Mouse (Mus musculus): ENCODE data around the gene Disp2. TPM values are rescaled to one million over a fixed set of nuclear protein-coding genes. Genes with fewer than 3 reads are reported as not detected.

The Disp2 gene
- polyA plus RNA-seq, 1 experiment from 2014 or later = 2.1 TPM

GRCm38 (mm10) chr2:118745915-118746901 lies 33.3 kb upstream of the Disp2 start:
- Histone ChIP-seq H3K4me1 (peaks cover 34% of the 10 kb centered on the region), H3K9me3 (replicated peaks) (no peaks in the 10 kb centered on the region), H3K27me3 (peaks cover 45% of the 10 kb centered on the region), H3K4me3 (replicated peaks) (peak overlapping the region; percentile 91), H3K4me2 (peak overlapping the region; percentile 99), H3K27ac (no peak overlapping the region), H3K9ac (peak overlapping the region; percentile 77), H3K36me3 (peaks cover 17% of the 10 kb centered on the region; the same call in 1 of the 2 replicates)
- under 1% methylated on average over 94 of the region's 113 CpGs for WGBS
- peak; percentile 67 for ATAC-seq (replicated peaks; ENCODE audit: low FRiP score)

DNA sequence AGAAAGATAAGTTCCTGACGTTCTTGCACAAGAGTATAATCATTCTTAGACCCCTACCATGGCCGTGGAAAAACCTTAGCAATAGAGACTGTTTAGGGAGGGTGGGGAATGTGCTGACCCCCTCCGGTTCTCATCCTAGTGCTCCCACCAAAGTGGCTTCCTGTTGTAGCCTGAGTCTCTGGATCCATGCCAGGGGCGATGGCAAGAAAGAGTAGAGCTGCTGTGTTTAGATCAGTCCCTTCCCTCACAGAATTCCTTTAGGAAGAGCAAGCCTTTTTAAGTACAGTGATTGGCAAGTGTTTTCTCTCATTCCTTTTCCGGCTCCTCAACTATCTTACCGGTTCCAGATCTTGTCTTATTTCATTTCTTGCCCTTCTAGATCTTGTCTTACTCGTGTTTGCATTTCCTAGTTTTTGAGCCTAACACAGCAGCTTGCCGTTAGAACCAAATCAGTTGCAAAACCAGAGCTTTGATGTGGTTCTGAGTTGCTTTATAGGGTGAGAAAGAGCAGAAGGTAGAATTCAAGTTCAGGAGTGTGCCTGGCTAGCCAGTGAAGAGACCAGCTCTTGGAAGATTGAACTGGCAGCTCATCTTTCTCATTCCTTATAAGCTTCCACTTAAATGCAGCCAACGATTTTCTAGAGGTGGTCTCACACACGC lies 32.1 kb upstream of the Disp2 start:
- Histone ChIP-seq H3K4me3 (replicated peaks) (peak overlapping the region; percentile 91), H3K4me2 (peak overlapping the region; percentile 99), H3K4me1 (peaks cover 41% of the 10 kb centered on the region), H3K27ac (no peak overlapping the region), H3K27me3 (peaks cover 36% of the 10 kb centered on the region), H3K9ac (no peak overlapping the region), H3K9me3 (replicated peaks) (no peaks in the 10 kb centered on the region), H3K36me3 (peaks cover 17% of the 10 kb centered on the region; the same call in 1 of the 2 replicates)
- ATAC-seq (replicated peaks; ENCODE audit: low FRiP score) = no peak
- 33% methylated on average over 10 of the region's 10 CpGs for WGBS

DNA sequence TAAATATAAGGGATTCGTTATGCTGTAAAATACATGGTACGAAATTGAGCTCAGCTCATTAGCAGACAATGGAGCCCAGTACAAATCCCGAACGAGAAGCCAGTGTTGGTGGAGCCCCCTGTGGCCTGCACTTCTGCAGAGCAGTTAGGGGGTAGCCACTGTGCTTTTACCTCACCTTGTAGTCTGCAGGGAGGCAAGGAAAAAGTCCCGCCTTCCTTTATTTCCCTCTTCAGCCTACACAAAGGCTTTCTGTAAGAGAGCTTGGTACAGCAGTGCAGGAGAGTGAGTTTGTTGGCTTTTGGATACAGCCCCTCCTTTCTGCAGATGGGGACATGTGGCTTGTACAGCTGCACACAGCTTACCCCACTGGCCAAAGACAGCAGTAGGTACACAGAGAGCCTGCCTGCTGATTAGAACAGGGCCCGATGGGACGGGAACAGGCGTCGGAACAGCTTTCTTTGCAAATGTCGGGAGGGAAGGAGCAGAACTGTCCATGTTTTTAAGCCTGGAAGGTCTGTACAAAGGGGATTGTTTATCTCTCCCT lies 30.1 kb upstream of the Disp2 start:
- Histone ChIP-seq H3K9me3 (replicated peaks) (no peaks in the 10 kb centered on the region), H3K4me3 (replicated peaks) (no peak overlapping the region), H3K4me1 (peaks cover 41% of the 10 kb centered on the region), H3K4me2 (no peak overlapping the region), H3K27me3 (peaks cover 17% of the 10 kb centered on the region), H3K9ac (no peak overlapping the region), H3K27ac (no peak overlapping the region), H3K36me3 (peaks cover 17% of the 10 kb centered on the region; the same call in 1 of the 2 replicates)
- no peak for ATAC-seq (replicated peaks; ENCODE audit: low FRiP score)
- 67% methylated on average over 10 of the region's 10 CpGs for WGBS

DNA sequence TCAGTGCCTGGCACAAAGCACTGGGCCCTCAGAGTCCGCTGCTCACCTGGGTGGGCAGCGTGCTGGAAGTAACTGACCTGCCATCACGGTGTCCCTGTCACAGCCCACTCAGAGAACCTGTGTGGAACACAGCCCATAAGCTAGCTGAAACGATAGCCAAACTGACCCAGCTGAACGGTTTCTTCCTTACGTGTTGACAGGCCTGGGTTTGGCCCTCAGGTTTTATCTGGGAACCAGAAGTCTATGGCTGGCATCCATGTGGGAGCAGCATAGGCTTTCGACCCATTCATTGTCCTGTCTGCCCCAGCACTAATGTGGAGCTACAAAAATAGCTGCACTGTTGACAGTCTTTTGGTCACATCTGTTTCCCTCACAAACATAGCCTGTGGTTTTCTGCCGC lies 29.0 kb upstream of the Disp2 start:
- Histone ChIP-seq H3K9ac (no peak overlapping the region), H3K27me3 (peaks cover 9% of the 10 kb centered on the region; the same call in 1 of the 2 replicates), H3K4me2 (no peak overlapping the region), H3K27ac (no peak overlapping the region), H3K4me1 (peaks cover 31% of the 10 kb centered on the region), H3K4me3 (replicated peaks) (no peak overlapping the region), H3K9me3 (replicated peaks) (no peaks in the 10 kb centered on the region), H3K36me3 (peaks cover 17% of the 10 kb centered on the region; the same call in 1 of the 2 replicates)
- ATAC-seq (replicated peaks; ENCODE audit: low FRiP score) = no peak
- WGBS = 77% methylated on average over 8 of the region's 8 CpGs

DNA sequence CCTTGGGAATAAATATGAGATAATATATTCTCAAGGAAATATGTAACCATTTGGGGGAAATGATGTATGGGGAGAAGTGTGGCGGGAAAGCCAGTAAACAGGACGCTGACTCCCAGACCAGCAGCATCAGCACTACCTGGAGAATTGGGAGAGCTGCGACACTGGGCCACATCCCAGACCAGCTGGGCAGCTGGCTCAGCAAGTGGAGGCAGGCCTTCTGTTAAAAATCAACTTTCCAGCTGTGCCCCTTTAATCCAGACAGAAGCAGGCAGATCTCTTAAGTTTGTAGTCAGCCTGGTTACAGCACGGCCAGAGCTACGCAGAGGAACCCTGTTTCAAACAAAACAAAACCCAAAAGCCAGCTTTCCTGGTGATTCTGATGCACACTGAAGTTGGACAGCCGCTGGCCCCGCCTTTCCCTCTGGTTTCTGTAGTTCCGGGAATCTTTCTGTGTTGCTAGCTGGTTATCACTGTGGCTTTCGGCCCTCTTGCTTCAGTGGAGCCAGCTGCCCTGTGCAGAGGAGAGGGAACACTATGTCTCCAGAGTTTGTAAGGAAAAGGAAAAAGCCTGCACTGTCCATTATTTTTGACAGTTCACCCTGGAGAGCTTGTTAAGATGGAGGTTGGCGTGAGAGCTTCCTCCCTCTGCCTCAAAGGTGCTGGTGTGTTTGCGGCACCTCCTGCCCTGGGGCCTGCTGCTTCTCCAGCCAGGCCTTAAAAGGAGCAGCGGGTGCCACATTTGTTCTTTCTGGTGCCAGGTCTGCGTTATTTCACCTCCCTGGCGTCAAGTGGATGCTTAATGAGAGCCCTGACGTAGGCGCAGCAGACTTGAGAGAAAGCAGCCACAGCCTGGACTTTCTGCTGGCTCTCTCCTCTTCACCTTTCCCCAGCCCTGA lies 27.4 kb upstream of the Disp2 start:
- Histone ChIP-seq H3K9ac (no peak overlapping the region), H3K36me3 (peaks cover 17% of the 10 kb centered on the region; the same call in 1 of the 2 replicates), H3K4me1 (peaks cover 21% of the 10 kb centered on the region), H3K4me2 (no peak overlapping the region), H3K27me3 (peaks cover 9% of the 10 kb centered on the region; the same call in 1 of the 2 replicates), H3K9me3 (replicated peaks) (no peaks in the 10 kb centered on the region), H3K4me3 (replicated peaks) (no peak overlapping the region), H3K27ac (0 out of 2 replicates have a peak overlapping the region, but pooled peaks have one; percentile 24)
- 62% methylated on average over 16 of the region's 16 CpGs for WGBS
- ATAC-seq (replicated peaks; ENCODE audit: low FRiP score) = no peak

- H3K4me1 ChIP-seq = peaks cover 15% of the 10 kb centered on the region
- H3K4me3 ChIP-seq (replicated peaks) = no peak overlapping the region
- no peak overlapping the region for H3K27ac ChIP-seq
- H3K9ac ChIP-seq = no peak overlapping the region
- 50% methylated on average over 4 of the region's 4 CpGs for WGBS
- H3K36me3 ChIP-seq = peaks cover 17% of the 10 kb centered on the region; the same call in 1 of the 2 replicates
- H3K4me2 ChIP-seq = no peak overlapping the region
- H3K27me3 ChIP-seq = peaks cover 15% of the 10 kb centered on the region
- H3K9me3 ChIP-seq (replicated peaks) = no peaks in the 10 kb centered on the region
- no peak for ATAC-seq (replicated peaks; ENCODE audit: low FRiP score)
Measured at GRCm38 (mm10) chr2:118752792-118753108, 26.8 kb upstream of the Disp2 start.

- Histone ChIP-seq H3K36me3 (peaks cover 12% of the 10 kb centered on the region; the same call in 1 of the 2 replicates), H3K9me3 (replicated peaks) (no peaks in the 10 kb centered on the region), H3K9ac (no peak overlapping the region), H3K4me2 (no peak overlapping the region), H3K27ac (no peak overlapping the region), H3K4me1 (peaks cover 10% of the 10 kb centered on the region; the same call in 1 of the 2 replicates), H3K27me3 (peaks cover 24% of the 10 kb centered on the region), H3K4me3 (replicated peaks) (no peak overlapping the region)
- 93% methylated on average over 5 of the region's 5 CpGs for whole genome bisulfite sequencing
- ATAC-seq (replicated peaks; ENCODE audit: low FRiP score) = no peak
Measured at GRCm38 (mm10) chr2:118754143-118754542, 25.4 kb upstream of the Disp2 start.

GRCm38 (mm10) chr2:118755407-118755806 lies 24.1 kb upstream of the Disp2 start:
- Histone ChIP-seq H3K27ac (no peak overlapping the region), H3K9ac (no peak overlapping the region), H3K9me3 (replicated peaks) (no peaks in the 10 kb centered on the region), H3K27me3 (peaks cover 29% of the 10 kb centered on the region), H3K4me1 (peaks cover 8% of the 10 kb centered on the region), H3K36me3 (peaks cover 2% of the 10 kb centered on the region; the same call in 1 of the 2 replicates), H3K4me3 (replicated peaks) (no peak overlapping the region), H3K4me2 (no peak overlapping the region)
- 82% methylated on average over 6 of the region's 6 CpGs for WGBS
- ATAC-seq (replicated peaks; ENCODE audit: low FRiP score) = no peak

- no peaks in the 10 kb centered on the region for H3K36me3 ChIP-seq
- H3K4me2 ChIP-seq = no peak overlapping the region
- H3K27ac ChIP-seq = no peak overlapping the region
- H3K9me3 ChIP-seq (replicated peaks) = no peaks in the 10 kb centered on the region
- no peak overlapping the region for H3K9ac ChIP-seq
- WGBS = 81% methylated on average over 4 of the region's 4 CpGs
- H3K4me1 ChIP-seq = peaks cover 12% of the 10 kb centered on the region
- peaks cover 36% of the 10 kb centered on the region for H3K27me3 ChIP-seq
- H3K4me3 ChIP-seq (replicated peaks) = no peak overlapping the region
- no peak for ATAC-seq (replicated peaks; ENCODE audit: low FRiP score)
Measured at GRCm38 (mm10) chr2:118756103-118756502, 23.4 kb upstream of the Disp2 start.

GRCm38 (mm10) chr2:118759828-118760227 lies 19.7 kb upstream of the Disp2 start:
- no peak for ATAC-seq (replicated peaks; ENCODE audit: low FRiP score)
- no peaks in the 10 kb centered on the region for H3K9me3 ChIP-seq (replicated peaks)
- H3K36me3 ChIP-seq = no peaks in the 10 kb centered on the region
- H3K4me1 ChIP-seq = peaks cover 38% of the 10 kb centered on the region
- no peak overlapping the region for H3K9ac ChIP-seq
- no peak overlapping the region for H3K27ac ChIP-seq
- H3K4me3 ChIP-seq (replicated peaks) = no peak overlapping the region
- 12% methylated on average over 8 of the region's 8 CpGs for WGBS
- peaks cover 42% of the 10 kb centered on the region for H3K27me3 ChIP-seq
- H3K4me2 ChIP-seq = no peak overlapping the region

GRCm38 (mm10) chr2:118760311-118761025 lies 19.1 kb upstream of the Disp2 start:
- no peak for ATAC-seq (replicated peaks; ENCODE audit: low FRiP score)
- H3K9me3 ChIP-seq (replicated peaks) = no peaks in the 10 kb centered on the region
- H3K27ac ChIP-seq = no peak overlapping the region
- 80% methylated on average over 11 of the region's 11 CpGs for WGBS
- no peak overlapping the region for H3K4me2 ChIP-seq
- H3K4me1 ChIP-seq = peaks cover 38% of the 10 kb centered on the region
- H3K9ac ChIP-seq = no peak overlapping the region
- H3K4me3 ChIP-seq (replicated peaks) = no peak overlapping the region
- peaks cover 42% of the 10 kb centered on the region for H3K27me3 ChIP-seq
- no peaks in the 10 kb centered on the region for H3K36me3 ChIP-seq
